1 mouse cellular context compared by ENCODE assay signal in genomic region chr3:146134834-146135233, GRCm38 (mm10).
TF ChIP-seq lines count a peak whose summit lies in the region.

No protein-coding gene starts in this region.

TF ChIP-seq in CH12.LX, 34 proteins besides CTCF, POLR2A, EP300 and RAD21 (continued from another document):
- TF ChIP-seq HCFC1 (IDR thresholded peaks at IDR 0.05; ENCODE audit: low read depth, low read length), result peak; percentile 33; the same call in 1 of the 2 replicates
- no peak for TF ChIP-seq KAT2A (IDR thresholded peaks at IDR 0.05; ENCODE audit: insufficient replicate concordance, low read length)
- peak; percentile 87 for TF ChIP-seq SIN3A (IDR thresholded peaks at IDR 0.05; ENCODE audit: low read length)
- TF ChIP-seq MYC (IDR thresholded peaks at IDR 0.05; ENCODE audit: low read depth, low read length), result peak; percentile 96
- peak; percentile 36; the same call in 1 of the 2 replicates for TF ChIP-seq NRF1 (IDR thresholded peaks at IDR 0.05; ENCODE audit: low read depth, low read length)
- TF ChIP-seq POLR2AphosphoS2 (IDR thresholded peaks at IDR 0.05; ENCODE audit: low read depth, low read length), result no peak
- TF ChIP-seq RCOR1 (conservative IDR thresholded peaks at IDR 0.05; ENCODE audit: low read depth, low read length), result peak; percentile 95
- TF ChIP-seq BHLHE40 (IDR thresholded peaks at IDR 0.05; ENCODE audit: low read depth, low read length), result peak; percentile 100
- 0 out of 2 replicates have a peak, but pooled peaks have one; percentile 64 for TF ChIP-seq MAFK (IDR thresholded peaks at IDR 0.05; ENCODE audit: insufficient replicate concordance, low read length)
- peak; percentile 97 for TF ChIP-seq USF2 (conservative IDR thresholded peaks at IDR 0.05; ENCODE audit: low read depth, low read length)
- peak; percentile 90 for TF ChIP-seq MEF2A (IDR thresholded peaks at IDR 0.05; ENCODE audit: borderline replicate concordance, low read depth, low read length)
- peak; percentile 99 for TF ChIP-seq ETS1 (conservative IDR thresholded peaks at IDR 0.05; ENCODE audit: low read depth, low read length)
- TF ChIP-seq SMC3 (IDR thresholded peaks at IDR 0.05; ENCODE audit: low read depth, low read length), result peak; percentile 51
- TF ChIP-seq CHD1 (IDR thresholded peaks at IDR 0.05; ENCODE audit: low read depth, low read length), result no peak
- no peak for TF ChIP-seq GABPA (IDR thresholded peaks at IDR 0.05; ENCODE audit: insufficient replicate concordance, low read depth, low read length)
- TF ChIP-seq NELFE (IDR thresholded peaks at IDR 0.05; ENCODE audit: low read depth, low read length), result peak; percentile 68; the same call in 1 of the 2 replicates
- peak; percentile 55; the same call in 1 of the 2 replicates for TF ChIP-seq ZMIZ1 (IDR thresholded peaks at IDR 0.05; ENCODE audit: low read depth, low read length)
- TF ChIP-seq MAZ (IDR thresholded peaks at IDR 0.05; ENCODE audit: low read depth, low read length), result peak; percentile 81; the same call in 1 of the 2 replicates
- TF ChIP-seq MXI1 (IDR thresholded peaks at IDR 0.05; ENCODE audit: low read depth, low read length), result peak; percentile 88
- no peak for TF ChIP-seq ZKSCAN1 (IDR thresholded peaks at IDR 0.05; ENCODE audit: borderline replicate concordance, low read depth, low read length)
